Mouse (Mus musculus) myocyte (in vitro differentiated cells): ENCODE measurements around the gene Tfam. TPM values are rescaled to one million over a fixed set of nuclear protein-coding genes. Genes with fewer than 3 reads are reported as not detected.
A peak's percentile ranks its signal among the peaks of the same experiment; 100 is the strongest.

Experiments
- H3K27me3 ChIP-seq: one replicate; pipeline ENCODE4 v1.6.1; 2011; ENCODE audit not compliant: control insufficient read depth, insufficient read depth, insufficient read length
- H3K36me3 ChIP-seq: one replicate; pipeline ENCODE4 v1.6.1; 2011; ENCODE audit not compliant: control insufficient read depth, insufficient read depth
- H3K4me2 ChIP-seq: one replicate; pipeline ENCODE4 v1.6.1; 2011; ENCODE audit warnings: low read depth, control low read depth
- H3K4me3 ChIP-seq: one replicate; pipeline ENCODE4 v1.5.1; 2011; ENCODE audit warnings: mild to moderate bottlenecking, control low read depth, moderate library complexity
- H3K79me2 ChIP-seq: one replicate; pipeline ENCODE4 v1.6.1; 2011; ENCODE audit not compliant: control insufficient read depth, insufficient read depth
- H3ac ChIP-seq: one replicate; pipeline ENCODE4 v1.6.1; 2011; ENCODE audit not compliant: control insufficient read depth, insufficient read length
- CEBPB ChIP-seq: IDR thresholded peaks from 2 replicates; pipeline ENCODE4 v1.6.1; 2011; ENCODE audit warnings: mild to moderate bottlenecking, moderate library complexity; ENCODE audit not compliant: poor library complexity, insufficient read depth, severe bottlenecking
- E2F4 ChIP-seq: IDR thresholded peaks from one replicate; pipeline ENCODE4 v1.6.1; 2011; ENCODE audit warnings: mild to moderate bottlenecking, control low read depth, moderate library complexity; ENCODE audit not compliant: insufficient read depth
- MAX ChIP-seq: IDR thresholded peaks from one replicate; pipeline ENCODE4 v1.6.1; 2011; ENCODE audit warnings: low read depth, mild to moderate bottlenecking, control low read depth
- MYOD1 ChIP-seq, 3 experiments: IDR thresholded peaks; one replicate each; pipeline ENCODE4 v1.6.1; 2011; ENCODE audit warnings: control low read depth in 2 of 3, low read depth in 2 of 3, mild to moderate bottlenecking in 2 of 3, moderate library complexity in 1 of 3; ENCODE audit not compliant: insufficient read length in 2 of 3, control insufficient read depth in 1 of 3
- MYOG ChIP-seq, 3 experiments: IDR thresholded peaks; one replicate each; pipeline ENCODE4 v1.6.1; 2011; ENCODE audit warnings: control low read depth in 2 of 3, low read depth in 2 of 3, mild to moderate bottlenecking in 2 of 3; ENCODE audit not compliant: insufficient read length in 2 of 3, control insufficient read depth in 1 of 3, insufficient read depth in 1 of 3
- POLR2A ChIP-seq: IDR thresholded peaks from one replicate; pipeline ENCODE4 v1.6.1; 2011; ENCODE audit warnings: low read depth, mild to moderate bottlenecking, control low read depth, moderate library complexity; ENCODE audit not compliant: insufficient read length
- POLR2AphosphoS2 ChIP-seq: IDR thresholded peaks from one replicate; pipeline ENCODE4 v1.6.1; 2011; ENCODE audit warnings: low read depth, control low read depth; ENCODE audit not compliant: insufficient read length
- REST ChIP-seq: IDR thresholded peaks from one replicate; pipeline ENCODE4 v1.6.1; 2011; ENCODE audit warnings: mild to moderate bottlenecking, control low read depth, moderate library complexity; ENCODE audit not compliant: insufficient read depth, insufficient read length
- SRF ChIP-seq: IDR thresholded peaks from one replicate; pipeline ENCODE4 v1.6.1; 2011; ENCODE audit warnings: low read depth; ENCODE audit not compliant: control insufficient read depth, insufficient read length
- TCF12 ChIP-seq: IDR thresholded peaks from one replicate; pipeline ENCODE4 v1.6.1; 2011; ENCODE audit warnings: mild to moderate bottlenecking, control low read depth; ENCODE audit not compliant: poor library complexity, insufficient read depth, severe bottlenecking
- TCF3 ChIP-seq: IDR thresholded peaks from one replicate; pipeline ENCODE4 v1.6.1; 2011; ENCODE audit warnings: low read depth, control low read depth; ENCODE audit not compliant: insufficient read length
- USF1 ChIP-seq: IDR thresholded peaks from one replicate; pipeline ENCODE4 v1.6.1; 2011; ENCODE audit warnings: low read depth, mild to moderate bottlenecking, control low read depth, moderate library complexity
- polyA plus RNA-seq: library from polyadenylated mRNA; unstranded; fragments of >200 nt; fragmentation: generic; extraction: Trizol; gene quantifications from one replicate; pipeline ENCODE4 v1.2.1, GENCODE M21; 2012; ENCODE audit warnings: missing spikeins

Tfam gene
- polyA plus RNA-seq, 1 experiment, result 26.7 TPM

DNA sequence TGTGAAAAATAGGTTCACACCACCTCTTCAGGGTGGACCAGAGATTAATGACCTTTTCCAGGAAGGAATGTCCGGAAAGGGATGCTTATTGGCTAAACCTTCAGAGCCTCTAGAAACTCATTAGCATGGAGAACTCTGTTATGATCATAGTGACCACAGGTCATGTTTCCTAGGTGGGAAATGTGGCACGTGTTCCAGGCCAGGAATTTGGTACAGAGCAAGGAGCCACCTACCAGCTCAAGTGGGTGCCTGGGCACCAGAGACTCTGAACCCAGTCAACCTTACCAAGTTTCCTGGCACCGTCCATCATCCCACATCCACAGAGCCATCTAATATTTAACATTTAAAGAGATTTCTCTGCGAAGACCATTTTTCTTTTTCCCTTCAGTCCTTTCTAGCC, 49.4 kb downstream of the Tfam start:
- Histone ChIP-seq H3K79me2 (no peaks in the 10 kb centered on the region), H3K36me3 (no peaks in the 10 kb centered on the region), H3K4me3 (no peak overlapping the region), H3ac (no peak overlapping the region), H3K27me3 (no peaks in the 10 kb centered on the region), H3K4me2 (no peak overlapping the region)
- TF ChIP-seq POLR2AphosphoS2, result no peak
- TF ChIP-seq MYOD1 (IDR thresholded peaks at IDR 0.05; ENCODE audit: control insufficient read depth in 1 of 3, insufficient read length in 2 of 3, low read depth in 2 of 3), result no peak
- no peak for TF ChIP-seq REST
- TF ChIP-seq CEBPB, result no peak
- no peak for TF ChIP-seq USF1

DNA sequence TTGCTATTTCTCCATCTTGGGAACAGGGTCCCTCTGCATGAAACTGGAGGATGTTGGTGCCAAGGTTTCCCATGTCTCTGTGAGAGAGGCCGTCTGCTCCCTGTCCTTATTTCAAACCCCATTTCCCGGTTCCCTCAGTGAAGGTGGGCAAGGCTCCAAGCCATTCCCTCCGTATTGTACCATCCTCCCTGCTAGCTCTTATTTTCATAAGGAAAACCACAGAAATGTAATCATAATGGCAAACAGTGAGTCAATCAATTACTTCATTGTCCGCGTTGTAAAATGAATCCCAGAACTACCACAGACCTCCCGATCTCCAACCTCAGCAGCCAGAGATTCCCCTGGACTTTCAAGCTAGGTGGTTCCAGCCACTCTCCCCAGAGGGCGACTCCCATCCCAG, 53.0 kb downstream of the Tfam start:
- Histone ChIP-seq H3K4me3 (no peak overlapping the region), H3K4me2 (peak overlapping the region; percentile 66), H3ac (no peak overlapping the region), H3K79me2 (no peaks in the 10 kb centered on the region), H3K27me3 (no peaks in the 10 kb centered on the region), H3K36me3 (no peaks in the 10 kb centered on the region)
- TF ChIP-seq CEBPB, result peak; percentile 60; the same call in 1 of the 2 replicates
- no peak for TF ChIP-seq POLR2AphosphoS2

DNA sequence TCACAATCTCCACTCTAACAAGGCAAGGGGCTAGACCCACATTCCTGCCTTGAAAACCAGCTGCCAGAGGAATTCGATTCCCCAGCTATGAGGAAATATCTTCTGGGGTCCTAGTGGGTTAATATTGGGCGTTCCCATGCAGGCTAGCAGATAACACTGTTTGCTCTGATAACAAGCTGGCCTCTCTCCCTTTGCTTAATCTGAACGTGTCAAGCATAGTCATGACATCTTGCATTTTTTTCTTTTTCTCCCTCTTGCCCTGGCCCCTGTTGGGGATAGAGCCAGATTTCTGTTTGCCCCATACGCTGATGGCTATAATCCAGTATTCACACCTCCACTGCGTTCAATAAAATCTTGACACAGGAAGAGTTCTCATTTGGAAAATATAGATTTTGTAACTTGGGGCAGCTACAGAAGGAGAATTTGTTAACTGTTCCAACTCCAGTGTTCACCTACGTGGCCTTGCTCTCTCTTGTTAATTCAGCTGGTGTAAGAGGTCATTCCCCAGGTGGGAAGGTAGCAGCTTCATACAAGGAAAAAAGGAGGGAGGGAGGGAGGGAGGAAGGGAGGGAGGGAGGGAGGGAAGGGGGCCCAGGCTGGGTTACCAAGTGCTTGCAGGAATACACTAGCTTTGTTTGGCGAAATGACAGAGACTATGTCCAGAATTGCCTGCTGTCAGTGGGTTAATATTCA, 54.6 kb downstream of the Tfam start:
- TF ChIP-seq MYOD1 (IDR thresholded peaks at IDR 0.05; ENCODE audit: control insufficient read depth in 1 of 3, insufficient read length in 2 of 3, low read depth in 2 of 3), result no peak
- TF ChIP-seq E2F4, result no peak
- TF ChIP-seq CEBPB, result no peak
- no peak for TF ChIP-seq TCF12
- no peak for TF ChIP-seq POLR2AphosphoS2
- TF ChIP-seq USF1, result no peak
- no peak for TF ChIP-seq MAX
- no peak for TF ChIP-seq TCF3
- no peak for TF ChIP-seq REST
- no peak for TF ChIP-seq MYOG (IDR thresholded peaks at IDR 0.05; ENCODE audit: control insufficient read depth in 1 of 3, insufficient read depth in 1 of 3, insufficient read length in 2 of 3, low read depth in 2 of 3)
- no peak for TF ChIP-seq SRF
- TF ChIP-seq POLR2A, result no peak
- Histone ChIP-seq H3K27me3 (no peaks in the 10 kb centered on the region), H3K4me2 (no peak overlapping the region), H3ac (no peak overlapping the region), H3K4me3 (no peak overlapping the region), H3K79me2 (no peaks in the 10 kb centered on the region), H3K36me3 (no peaks in the 10 kb centered on the region)

GRCm38 (mm10) chr10:71181931-71182330, 56.1 kb downstream of the Tfam start:
- no peak for TF ChIP-seq USF1
- no peak for TF ChIP-seq TCF12
- TF ChIP-seq MAX, result no peak
- TF ChIP-seq E2F4, result no peak
- TF ChIP-seq POLR2AphosphoS2, result no peak
- no peak for TF ChIP-seq TCF3
- TF ChIP-seq POLR2A, result no peak
- no peak for TF ChIP-seq CEBPB
- TF ChIP-seq REST, result no peak
- TF ChIP-seq MYOG (IDR thresholded peaks at IDR 0.05; ENCODE audit: control insufficient read depth in 1 of 3, insufficient read depth in 1 of 3, insufficient read length in 2 of 3, low read depth in 2 of 3), result no peak
- no peak for TF ChIP-seq SRF
- no peak for TF ChIP-seq MYOD1 (IDR thresholded peaks at IDR 0.05; ENCODE audit: control insufficient read depth in 1 of 3, insufficient read length in 2 of 3, low read depth in 2 of 3)
- Histone ChIP-seq H3K4me2 (no peak overlapping the region), H3K79me2 (no peaks in the 10 kb centered on the region), H3ac (no peak overlapping the region), H3K4me3 (no peak overlapping the region), H3K27me3 (no peaks in the 10 kb centered on the region), H3K36me3 (no peaks in the 10 kb centered on the region)

GRCm38 (mm10) chr10:71181091-71181490, 57.0 kb downstream of the Tfam start:
- no peak overlapping the region for H3K4me3 ChIP-seq
- H3K36me3 ChIP-seq, result no peaks in the 10 kb centered on the region
- no peak overlapping the region for H3ac ChIP-seq
- no peak overlapping the region for H3K4me2 ChIP-seq
- TF ChIP-seq TCF12, result no peak
- H3K27me3 ChIP-seq, result no peaks in the 10 kb centered on the region
- H3K79me2 ChIP-seq, result no peaks in the 10 kb centered on the region
